Mouse (Mus musculus) hindbrain, embryonic 11.5 days (tissue): ENCODE results near the gene Psmd3. TPM values are rescaled to one million over a fixed set of nuclear protein-coding genes. Genes with fewer than 3 reads are reported as not detected.
"Not testable (repeated sequence)": the region's sequence is repeated elsewhere in the genome, so short reads cannot be mapped to it uniquely, and the experiment has no call there.

Experiments
- ATAC-seq: fragments of 200-750 bp; cut with Nextera tagmentation; 2 replicates; pipeline ENCODE4 v1.8.0; 2017; ENCODE audit warnings: mild to moderate bottlenecking, moderate TSS enrichment, moderate library complexity; ENCODE audit not compliant: low FRiP score
- DNase-seq: peaks from one replicate; pipeline ENCODE4 v3.0.0-alpha.2; 2015; ENCODE audit warnings: low spot score
- H3K27ac ChIP-seq: fragments of 300-500 bp; sonication (generic); 2 replicates; pipeline ENCODE4 v1.5.1; 2014; ENCODE audit warnings: mild to moderate bottlenecking, low read depth, low read length
- H3K27me3 ChIP-seq: fragments of 300-500 bp; sonication (generic); 2 replicates; pipeline ENCODE4 v1.6.1; 2014; ENCODE audit warnings: mild to moderate bottlenecking, low read length, moderate library complexity, mixed read lengths; ENCODE audit not compliant: control insufficient read depth, insufficient read depth
- H3K36me3 ChIP-seq: fragments of 300-500 bp; sonication (generic); 2 replicates; pipeline ENCODE4 v1.6.1; 2014; ENCODE audit warnings: mild to moderate bottlenecking, low read length, moderate library complexity, mixed read lengths; ENCODE audit not compliant: control insufficient read depth, insufficient read depth
- H3K4me1 ChIP-seq: fragments of 300-500 bp; sonication (generic); replicated peaks from 2 replicates; pipeline ENCODE4 v1.6.1; 2014; ENCODE audit warnings: low read length, mixed read lengths; ENCODE audit not compliant: control insufficient read depth, insufficient read depth
- H3K4me2 ChIP-seq: fragments of 300-500 bp; sonication (generic); replicated peaks from 2 replicates; pipeline ENCODE4 v1.6.1; 2014; ENCODE audit warnings: mild to moderate bottlenecking, low read depth, low read length
- H3K4me3 ChIP-seq: fragments of 300-500 bp; sonication (generic); 2 replicates; pipeline ENCODE4 v1.5.1; 2014; ENCODE audit warnings: low read depth, low read length
- H3K9ac ChIP-seq: fragments of 300-500 bp; sonication (generic); 2 replicates; pipeline ENCODE4 v1.6.1; 2014; ENCODE audit warnings: low read depth, low read length
- H3K9me3 ChIP-seq: fragments of 300-500 bp; sonication (generic); 2 replicates; pipeline ENCODE4 v1.6.1; 2016; ENCODE audit warnings: low read length; ENCODE audit not compliant: control insufficient read depth
- WGBS: fragments of 180-500 bp; shearing (Covaris S2); extraction: QIAGEN DNeasy Blood & Tissue Kit; methylation state at CpG from one replicate; pipeline ENCODE4 v1.1.7; 2014; 5-methylcytosine and 5-hydroxymethylcytosine counted together
- polyA plus RNA-seq: library from polyadenylated mRNA; unstranded; fragments of >200 nt; fragmentation: Nextera tagmentation; extraction: Ambion mirVana; gene quantifications from 2 replicates; pipeline ENCODE4 v1.2.1, GENCODE M21; 2014

Psmd3 gene
- 154 and 155 TPM in 2 replicates for polyA plus RNA-seq

GRCm38 (mm10) chr11:98681786-98682745, at the start of gene Psmd3:
Gene Psmd3 (plus strand): TSS chr11:98682554.
- Histone ChIP-seq H3K36me3 (no peaks in the 10 kb centered on the region), H3K4me3 (peak within 1 kb of the TSS; percentile 96), H3K9me3 (no peaks in the 10 kb centered on the region), H3K9ac (peak within 1 kb of the TSS; percentile 94), H3K27me3 (no peaks in the 10 kb centered on the region), H3K4me2 (peak within 1 kb of the TSS; percentile 76), H3K27ac (peak within 1 kb of the TSS; percentile 39; the same call in 1 of the 2 replicates), H3K4me1 (no peaks in the 10 kb centered on the region)
- ATAC-seq (peak; percentile 97), DNase-seq (peak; percentile 98)
- WGBS: 6% methylated on average over 45 of the region's 45 CpGs

- not testable (repeated sequence) for H3K4me1 ChIP-seq, H3K36me3 ChIP-seq, ATAC-seq, H3K9me3 ChIP-seq, H3K9ac ChIP-seq, H3K27me3 ChIP-seq, H3K27ac ChIP-seq, H3K4me2 ChIP-seq, H3K4me3 ChIP-seq
- 44% methylated on average over 9 of the region's 10 CpGs for WGBS
- DNase-seq: peak; percentile 24
These were observed 46.9 kb upstream of the Psmd3 start for GRCm38 (mm10) chr11:98635312-98635970.

- H3K9ac ChIP-seq: no peak overlapping the region
- H3K9me3 ChIP-seq: no peaks in the 10 kb centered on the region
- 72% methylated on average over 1 of the region's 1 CpGs for WGBS
- DNase-seq (no peak), ATAC-seq (no peak)
- H3K4me1 ChIP-seq: no peaks in the 10 kb centered on the region
- H3K4me3 ChIP-seq: no peak overlapping the region
- H3K4me2 ChIP-seq: no peak overlapping the region
- no peak overlapping the region for H3K27ac ChIP-seq
- no peaks in the 10 kb centered on the region for H3K36me3 ChIP-seq
- H3K27me3 ChIP-seq: no peaks in the 10 kb centered on the region
These were observed 44.9 kb upstream of the Psmd3 start for GRCm38 (mm10) chr11:98637501-98637900.

- ATAC-seq: no peak
- no peaks in the 10 kb centered on the region for H3K9me3 ChIP-seq
- no peak overlapping the region for H3K4me3 ChIP-seq
- H3K27me3 ChIP-seq: no peaks in the 10 kb centered on the region
- H3K4me1 ChIP-seq: no peaks in the 10 kb centered on the region
- WGBS: 70% methylated on average over 5 of the region's 5 CpGs
- H3K9ac ChIP-seq: no peak overlapping the region
- H3K4me2 ChIP-seq: no peak overlapping the region
- no peaks in the 10 kb centered on the region for H3K36me3 ChIP-seq
- no peak overlapping the region for H3K27ac ChIP-seq
- DNase-seq: no peak
These were observed 42.3 kb upstream of the Psmd3 start for GRCm38 (mm10) chr11:98640091-98640490.

GRCm38 (mm10) chr11:98644757-98645156, 37.6 kb upstream of the Psmd3 start:
- Histone ChIP-seq H3K36me3 (no peaks in the 10 kb centered on the region), H3K4me3 (no peak overlapping the region), H3K27ac (no peak overlapping the region), H3K27me3 (no peaks in the 10 kb centered on the region), H3K4me2 (no peak overlapping the region), H3K4me1 (no peaks in the 10 kb centered on the region), H3K9me3 (no peaks in the 10 kb centered on the region), H3K9ac (no peak overlapping the region)
- ATAC-seq (no peak), DNase-seq (no peak)
- 80% methylated on average over 3 of the region's 3 CpGs for WGBS

GRCm38 (mm10) chr11:98645946-98646345, 36.4 kb upstream of the Psmd3 start:
- WGBS: 74% methylated on average over 2 of the region's 2 CpGs
- ATAC-seq: no peak
- Histone ChIP-seq H3K4me1 (no peaks in the 10 kb centered on the region), H3K9ac (no peak overlapping the region), H3K9me3 (no peaks in the 10 kb centered on the region), H3K4me3 (no peak overlapping the region), H3K27ac (no peak overlapping the region), H3K36me3 (no peaks in the 10 kb centered on the region), H3K4me2 (no peak overlapping the region), H3K27me3 (no peaks in the 10 kb centered on the region)
- DNase-seq: no peak

- Histone ChIP-seq H3K9me3 (no peaks in the 10 kb centered on the region), H3K27ac (no peak within 1 kb of the TSS), H3K4me1 (no peaks in the 10 kb centered on the region), H3K4me3 (no peak within 1 kb of the TSS), H3K4me2 (no peak within 1 kb of the TSS), H3K9ac (no peak within 1 kb of the TSS), H3K27me3 (no peaks in the 10 kb centered on the region), H3K36me3 (no peaks in the 10 kb centered on the region)
- ATAC-seq (no peak), DNase-seq (no peak)
- WGBS: 74% methylated on average over 2 of the region's 2 CpGs
These were observed 35.9 kb upstream of the Psmd3 start, which contains the start of gene Gsdma2 for GRCm38 (mm10) chr11:98646459-98646858. Gene Gsdma2 (plus strand): TSS chr11:98646759.

- 13% methylated on average over 7 of the region's 7 CpGs for WGBS
These were observed 27.3 kb upstream of the Psmd3 start for GRCm38 (mm10) chr11:98655076-98655475.

More at GRCm38 (mm10) chr11:98655076-98655475, 27.3 kb upstream of the Psmd3 start:
- H3K4me1 ChIP-seq, H3K27me3 ChIP-seq, H3K27ac ChIP-seq, H3K9me3 ChIP-seq, H3K4me3 ChIP-seq, H3K9ac ChIP-seq, H3K36me3 ChIP-seq, ATAC-seq, H3K4me2 ChIP-seq: not testable (repeated sequence)
- peak; percentile 65 for DNase-seq
